Mouse (Mus musculus) neural tube, embryonic 15.5 days (tissue): ENCODE results near the gene Ctc1. TPM values are rescaled to one million over a fixed set of nuclear protein-coding genes. Genes with fewer than 3 reads are reported as not detected.

Experiments used
- ATAC-seq: fragments of 200-750 bp; cut with Nextera tagmentation; 2 replicates; pipeline ENCODE4 v1.8.0; 2017; ENCODE audit warnings: mild to moderate bottlenecking, moderate TSS enrichment, moderate library complexity; ENCODE audit not compliant: low FRiP score
- H3K27ac ChIP-seq: fragments of 300-500 bp; sonication (generic); replicated peaks from 2 replicates; pipeline ENCODE4 v1.5.1; 2015; ENCODE audit warnings: mild to moderate bottlenecking, inconsistent platforms
- H3K27me3 ChIP-seq: fragments of 300-500 bp; sonication (generic); replicated peaks from 2 replicates; pipeline ENCODE4 v1.6.1; 2015; ENCODE audit warnings: inconsistent platforms
- H3K36me3 ChIP-seq: fragments of 300-500 bp; sonication (generic); 2 replicates; pipeline ENCODE4 v1.6.1; 2015; ENCODE audit warnings: inconsistent platforms
- H3K4me1 ChIP-seq: fragments of 300-500 bp; sonication (generic); 2 replicates; pipeline ENCODE4 v1.6.1; 2015; ENCODE audit warnings: inconsistent platforms
- H3K4me2 ChIP-seq: fragments of 300-500 bp; sonication (generic); 2 replicates; pipeline ENCODE4 v1.6.1; 2015; ENCODE audit warnings: inconsistent platforms, mild to moderate bottlenecking, moderate library complexity
- H3K4me3 ChIP-seq: fragments of 300-500 bp; sonication (generic); replicated peaks from 2 replicates; pipeline ENCODE4 v1.5.1; 2015; ENCODE audit warnings: mild to moderate bottlenecking, inconsistent platforms
- H3K9ac ChIP-seq: fragments of 300-500 bp; sonication (generic); replicated peaks from 2 replicates; pipeline ENCODE4 v1.6.1; 2015; ENCODE audit warnings: mild to moderate bottlenecking, inconsistent platforms
- H3K9me3 ChIP-seq: fragments of 300-500 bp; sonication (generic); replicated peaks from 2 replicates; pipeline ENCODE4 v1.6.1; 2016; ENCODE audit warnings: inconsistent platforms
- WGBS: fragments of 180-500 bp; shearing (Covaris S2); methylation state at CpG from one replicate; pipeline ENCODE4 v1.1.7; 2015; ENCODE audit warnings: mixed read lengths; 5-methylcytosine and 5-hydroxymethylcytosine counted together
- polyA plus RNA-seq: library from polyadenylated mRNA; unstranded; fragments of >200 nt; fragmentation: Nextera tagmentation; extraction: Ambion mirVana; gene quantifications from 2 replicates; pipeline ENCODE4 v1.2.1, GENCODE M21; 2015

The Ctc1 gene
- polyA plus RNA-seq, 1 experiment from 2014 or later: 53.4 TPM

DNA sequence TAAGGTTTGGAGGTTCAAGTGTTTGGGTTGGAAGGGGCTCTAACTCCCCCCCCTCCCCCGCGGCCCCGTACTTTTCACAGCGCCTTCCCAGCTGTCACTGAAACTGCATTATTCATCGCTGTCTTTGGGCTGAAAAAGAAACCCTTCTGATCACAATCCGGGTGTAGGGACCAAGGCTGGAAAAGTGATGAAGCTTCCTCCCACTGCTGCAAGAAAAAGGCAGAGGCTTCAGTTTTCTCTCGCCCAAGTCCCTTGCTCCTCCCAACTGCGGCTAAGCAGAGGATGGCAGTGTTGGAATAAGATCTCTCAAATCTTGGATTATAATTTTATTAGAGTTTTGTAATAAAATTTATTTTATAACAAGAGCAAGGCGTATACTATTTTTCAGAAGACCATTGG, 57.0 kb downstream of the Ctc1 start:
- H3K4me3 ChIP-seq: peak overlapping the region; percentile 35
- no peaks in the 10 kb centered on the region for H3K36me3 ChIP-seq
- H3K4me2 ChIP-seq: peak overlapping the region; percentile 78
- H3K27me3 ChIP-seq: no peaks in the 10 kb centered on the region
- no peaks in the 10 kb centered on the region for H3K9me3 ChIP-seq
- peak overlapping the region; percentile 47 for H3K9ac ChIP-seq
- WGBS: 8% methylated on average over 9 of the region's 9 CpGs
- H3K27ac ChIP-seq: peak overlapping the region; percentile 94
- no peak for ATAC-seq
- peaks cover 47% of the 10 kb centered on the region for H3K4me1 ChIP-seq

GRCm38 (mm10) chr11:69073065-69073888, 57.6 kb downstream of the Ctc1 start:
- Histone ChIP-seq H3K27ac (peak overlapping the region; percentile 94), H3K4me2 (peak overlapping the region; percentile 78), H3K9ac (peak overlapping the region; percentile 47), H3K9me3 (no peaks in the 10 kb centered on the region), H3K4me1 (peaks cover 47% of the 10 kb centered on the region), H3K27me3 (no peaks in the 10 kb centered on the region), H3K36me3 (no peaks in the 10 kb centered on the region), H3K4me3 (peak overlapping the region; percentile 35)
- under 1% methylated on average over 14 of the region's 14 CpGs for WGBS
- peak; percentile 81 for ATAC-seq

DNA sequence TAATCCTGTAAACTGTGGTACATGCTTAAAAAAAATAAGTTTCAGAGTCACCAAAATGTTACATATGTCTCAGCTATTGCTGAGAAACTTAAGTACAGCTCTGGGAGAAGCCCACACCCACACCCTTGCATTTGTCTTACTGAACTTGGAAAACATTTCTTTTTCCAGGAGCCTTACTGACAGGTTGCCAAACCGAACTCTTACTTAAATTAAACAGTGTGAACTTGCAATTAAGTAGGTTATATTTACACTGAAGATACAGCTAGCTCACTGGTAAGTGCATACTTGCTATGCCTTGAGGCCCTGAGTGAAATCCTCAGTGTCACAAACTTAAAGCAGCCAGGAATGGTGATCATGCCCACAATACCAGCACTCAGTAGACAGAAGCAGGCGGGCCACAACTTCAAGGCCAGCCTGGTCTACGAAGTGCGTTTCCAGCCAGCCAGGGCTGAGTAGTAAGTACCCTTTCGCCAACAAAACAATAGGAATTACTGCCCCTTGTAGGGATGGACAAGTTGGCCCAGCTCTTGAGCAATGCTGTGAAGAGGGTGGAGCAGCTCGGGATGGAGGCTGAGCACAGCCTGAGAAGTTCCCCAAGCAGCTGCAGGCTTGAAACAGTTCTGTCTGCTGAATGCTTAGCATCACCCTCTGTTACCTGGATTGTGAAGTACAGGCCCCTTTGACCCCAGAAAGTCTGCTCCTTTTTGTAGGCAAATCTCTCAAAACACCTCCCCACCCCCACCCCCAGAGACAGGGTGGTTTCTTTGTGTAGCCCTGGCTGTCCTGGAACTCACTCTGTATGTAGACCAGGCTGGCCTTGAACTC, 58.5 kb downstream of the Ctc1 start:
- Histone ChIP-seq H3K9ac (no peak overlapping the region), H3K27me3 (no peaks in the 10 kb centered on the region), H3K4me2 (no peak overlapping the region), H3K4me3 (no peak overlapping the region), H3K27ac (peak overlapping the region; percentile 94), H3K4me1 (peaks cover 47% of the 10 kb centered on the region), H3K9me3 (no peaks in the 10 kb centered on the region), H3K36me3 (no peaks in the 10 kb centered on the region)
- WGBS: 31% methylated on average over 6 of the region's 6 CpGs
- no peak for ATAC-seq

DNA sequence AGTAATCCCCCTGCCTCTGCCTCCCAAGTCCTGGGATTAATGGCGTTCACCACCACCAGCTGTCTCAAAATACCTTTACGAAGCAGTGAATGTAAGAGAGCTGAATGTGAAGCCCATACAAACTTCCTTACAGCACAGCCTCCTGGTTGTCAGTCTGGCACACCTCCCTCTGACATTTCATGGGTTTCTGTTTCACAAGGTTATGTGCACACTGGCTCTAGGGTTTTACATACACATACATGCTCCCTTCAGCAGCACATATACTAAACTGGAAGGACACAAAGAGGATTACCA, 59.0 kb downstream of the Ctc1 start:
- Histone ChIP-seq H3K27me3 (no peaks in the 10 kb centered on the region), H3K9ac (no peak overlapping the region), H3K36me3 (no peaks in the 10 kb centered on the region), H3K4me3 (no peak overlapping the region), H3K4me1 (peaks cover 46% of the 10 kb centered on the region), H3K27ac (peak overlapping the region; percentile 94; the same call in 1 of the 2 replicates), H3K4me2 (no peak overlapping the region), H3K9me3 (no peaks in the 10 kb centered on the region)
- ATAC-seq: no peak
- WGBS: 69% methylated on average over 2 of the region's 2 CpGs

GRCm38 (mm10) chr11:69075764-69076479, 60.2 kb downstream of the Ctc1 start:
- Histone ChIP-seq H3K36me3 (no peaks in the 10 kb centered on the region), H3K4me3 (no peak overlapping the region), H3K9ac (no peak overlapping the region), H3K9me3 (no peaks in the 10 kb centered on the region), H3K27ac (no peak overlapping the region), H3K4me2 (no peak overlapping the region), H3K4me1 (peaks cover 39% of the 10 kb centered on the region), H3K27me3 (no peaks in the 10 kb centered on the region)
- ATAC-seq: no peak
- WGBS: 50% methylated on average over 9 of the region's 9 CpGs

GRCm38 (mm10) chr11:69076572-69076971, 60.9 kb downstream of the Ctc1 start:
- H3K4me2 ChIP-seq: no peak overlapping the region
- H3K27ac ChIP-seq: no peak overlapping the region
- no peaks in the 10 kb centered on the region for H3K36me3 ChIP-seq
- peaks cover 32% of the 10 kb centered on the region for H3K4me1 ChIP-seq
- H3K9me3 ChIP-seq: no peaks in the 10 kb centered on the region
- no peaks in the 10 kb centered on the region for H3K27me3 ChIP-seq
- H3K4me3 ChIP-seq: no peak overlapping the region
- H3K9ac ChIP-seq: no peak overlapping the region
- whole genome bisulfite sequencing: 66% methylated on average over 5 of the region's 5 CpGs
- ATAC-seq: no peak

GRCm38 (mm10) chr11:69077316-69077715, 61.6 kb downstream of the Ctc1 start:
- no peak overlapping the region for H3K9ac ChIP-seq
- H3K36me3 ChIP-seq: no peaks in the 10 kb centered on the region
- peaks cover 25% of the 10 kb centered on the region for H3K4me1 ChIP-seq
- H3K27me3 ChIP-seq: no peaks in the 10 kb centered on the region
- H3K27ac ChIP-seq: no peak overlapping the region
- no peak overlapping the region for H3K4me3 ChIP-seq
- no peak overlapping the region for H3K4me2 ChIP-seq
- 82% methylated on average over 9 of the region's 9 CpGs for WGBS
- no peak for ATAC-seq
- no peaks in the 10 kb centered on the region for H3K9me3 ChIP-seq

DNA sequence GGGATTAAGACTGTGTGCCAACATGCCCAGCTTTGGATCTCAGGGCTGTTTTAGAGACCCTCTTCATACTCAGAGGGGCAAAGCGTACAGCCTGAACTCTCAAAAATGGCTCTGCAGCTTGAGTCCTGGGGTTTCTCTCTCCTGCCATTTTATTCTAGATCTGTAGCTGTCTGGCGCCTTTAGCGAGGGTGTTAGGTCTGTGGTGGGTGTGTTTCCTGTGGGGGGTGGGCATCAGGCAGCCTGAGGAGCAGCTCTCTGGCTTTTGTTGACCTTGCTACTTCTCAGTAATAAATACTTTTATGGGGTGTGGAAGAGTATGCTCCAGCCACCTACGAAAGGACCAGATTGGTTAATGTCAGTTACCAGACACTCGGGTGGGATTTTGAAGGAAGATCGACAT, 62.3 kb downstream of the Ctc1 start:
- Histone ChIP-seq H3K27me3 (no peaks in the 10 kb centered on the region), H3K27ac (no peak overlapping the region), H3K36me3 (no peaks in the 10 kb centered on the region), H3K4me1 (peaks cover 20% of the 10 kb centered on the region), H3K9ac (no peak overlapping the region), H3K4me2 (no peak overlapping the region), H3K4me3 (no peak overlapping the region), H3K9me3 (no peaks in the 10 kb centered on the region)
- WGBS: 81% methylated on average over 6 of the region's 6 CpGs
- ATAC-seq: no peak

DNA sequence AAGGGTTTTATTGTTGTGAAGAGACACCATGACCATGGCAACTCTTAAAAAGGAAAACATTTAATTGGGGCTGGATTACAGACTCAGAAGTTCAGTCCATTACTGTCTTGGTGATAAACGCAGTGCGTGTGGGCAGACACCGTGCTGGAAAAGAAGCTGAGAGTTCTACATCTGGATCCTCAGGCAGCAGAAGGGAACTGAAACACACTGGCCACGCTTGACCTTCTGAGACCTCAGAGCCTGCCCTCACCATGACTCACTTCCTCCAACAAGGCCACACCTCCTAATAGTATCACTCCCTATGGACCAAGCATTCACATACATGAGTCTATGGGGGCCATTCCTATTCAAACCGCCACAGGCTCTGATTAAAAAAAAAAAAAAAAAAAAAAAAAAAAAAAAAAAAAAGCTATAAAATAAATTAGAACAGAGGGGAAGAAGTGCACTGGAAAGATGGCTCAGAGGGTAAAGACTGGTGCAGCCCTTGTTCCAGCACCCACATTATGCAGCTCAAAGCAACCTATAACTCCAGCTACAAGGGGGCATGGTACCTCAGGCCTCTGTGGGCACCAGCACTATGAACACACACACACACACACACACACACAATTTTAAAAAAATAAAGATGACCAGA, 63.2 kb downstream of the Ctc1 start:
- Histone ChIP-seq H3K4me1 (peaks cover 14% of the 10 kb centered on the region), H3K4me2 (no peak overlapping the region), H3K4me3 (no peak overlapping the region), H3K27ac (0 out of 2 replicates have a peak overlapping the region, but pooled peaks have one; percentile 9), H3K36me3 (no peaks in the 10 kb centered on the region), H3K9me3 (no peaks in the 10 kb centered on the region), H3K27me3 (no peaks in the 10 kb centered on the region), H3K9ac (no peak overlapping the region)
- no peak for ATAC-seq
- whole genome bisulfite sequencing: 70% methylated on average over 5 of the region's 5 CpGs

DNA sequence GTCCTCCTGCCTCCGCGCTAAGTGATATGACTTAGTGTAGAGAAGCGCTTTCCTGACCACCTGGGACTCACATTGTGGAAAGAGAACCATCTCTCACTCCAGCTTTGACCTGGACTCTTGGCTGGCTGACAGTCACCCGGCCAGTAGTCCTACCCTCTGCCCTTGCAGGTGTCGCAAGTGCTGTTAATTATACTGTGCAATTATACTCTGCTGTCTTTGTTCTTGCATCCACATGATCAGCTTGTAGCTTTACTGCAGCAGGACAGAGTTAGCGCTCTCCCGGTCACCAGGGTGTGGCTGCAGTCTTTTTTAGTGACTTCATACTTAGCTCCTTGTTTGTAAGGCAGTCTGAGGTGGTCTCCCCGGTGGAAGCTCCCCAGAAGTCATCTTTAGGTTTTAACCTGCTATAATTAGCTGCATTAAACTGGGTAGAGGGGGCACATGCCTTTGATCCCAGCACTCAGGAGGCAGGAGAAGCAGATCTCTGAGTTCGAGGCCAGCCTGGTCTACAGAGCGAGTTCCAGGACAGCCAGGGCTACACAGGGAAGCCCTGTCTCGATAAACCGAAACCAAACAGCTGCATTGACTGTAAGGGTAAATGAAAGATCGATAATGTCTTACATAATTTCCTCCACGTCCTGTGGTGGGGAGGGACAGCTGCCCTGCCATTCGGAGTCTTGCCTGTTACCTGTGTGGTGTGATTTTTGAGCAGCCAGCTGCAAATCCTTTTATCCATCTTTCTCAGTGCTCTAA, 64.6 kb downstream of the Ctc1 start:
- H3K9ac ChIP-seq: no peak overlapping the region
- WGBS: 75% methylated on average over 15 of the region's 15 CpGs

DNA sequence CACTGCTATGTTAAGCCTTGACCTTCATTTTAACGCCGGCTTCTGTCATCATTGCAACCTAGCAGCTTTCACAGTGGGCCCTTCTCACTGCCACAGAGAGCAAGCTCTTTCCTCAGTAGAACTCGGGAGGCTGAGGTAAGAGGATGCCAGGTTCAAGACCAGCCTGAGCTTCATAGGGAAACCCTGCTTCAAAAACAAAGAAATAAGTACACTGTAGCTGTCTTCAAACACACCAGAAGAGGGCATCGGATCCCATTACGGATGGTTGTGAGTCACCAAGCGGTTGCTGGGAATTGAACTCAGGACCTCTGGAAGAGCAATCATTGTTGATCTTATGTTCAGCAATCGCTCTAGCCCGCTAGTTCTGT, 65.1 kb downstream of the Ctc1 start:
- WGBS: 91% methylated on average over 8 of the region's 8 CpGs
- Histone ChIP-seq H3K4me3 (no peak overlapping the region), H3K36me3 (no peaks in the 10 kb centered on the region), H3K9ac (no peak overlapping the region), H3K27me3 (no peaks in the 10 kb centered on the region), H3K9me3 (no peaks in the 10 kb centered on the region), H3K4me1 (peaks cover 3% of the 10 kb centered on the region; the same call in 1 of the 2 replicates), H3K4me2 (no peak overlapping the region), H3K27ac (no peak overlapping the region)
- ATAC-seq: no peak

More for the DNA sequence above, 64.6 kb downstream of the Ctc1 start:
- no peak for ATAC-seq
- Histone ChIP-seq H3K4me1 (peaks cover 3% of the 10 kb centered on the region; the same call in 1 of the 2 replicates), H3K27me3 (no peaks in the 10 kb centered on the region), H3K4me2 (no peak overlapping the region), H3K27ac (no peak overlapping the region), H3K9me3 (no peaks in the 10 kb centered on the region), H3K36me3 (no peaks in the 10 kb centered on the region), H3K4me3 (no peak overlapping the region)
